Mouse (Mus musculus): ENCODE measurements at regions not wholly inside any gene's neighbourhood (a gene's known extent, or its start where the extent isn't known, plus 50 kb on each side); places are given as distances from the start of the nearest gene placed in this dataset.

DNA sequence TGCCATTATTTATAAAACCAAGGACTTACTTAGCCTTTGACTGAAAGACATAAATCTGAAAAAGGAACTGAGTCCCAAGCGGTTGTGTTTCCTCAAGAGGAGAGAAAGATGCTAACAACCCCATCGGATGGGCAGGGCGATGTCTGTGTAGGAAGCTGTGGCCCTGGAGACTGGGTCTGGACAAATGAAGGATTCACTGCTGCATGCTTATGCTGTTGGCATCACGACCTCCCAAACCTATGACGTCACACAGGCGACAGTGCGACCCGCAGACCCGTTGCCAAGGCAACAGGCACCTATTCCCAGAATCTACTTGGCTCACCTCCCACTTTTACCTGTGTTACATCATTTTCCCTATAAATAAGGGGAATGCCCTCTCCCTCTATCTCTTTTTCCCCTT is 135.3 kb upstream of the Foxn2 start:
- DNase-seq (ENCODE audit: low read depth, low spot score) = no peak

DNA sequence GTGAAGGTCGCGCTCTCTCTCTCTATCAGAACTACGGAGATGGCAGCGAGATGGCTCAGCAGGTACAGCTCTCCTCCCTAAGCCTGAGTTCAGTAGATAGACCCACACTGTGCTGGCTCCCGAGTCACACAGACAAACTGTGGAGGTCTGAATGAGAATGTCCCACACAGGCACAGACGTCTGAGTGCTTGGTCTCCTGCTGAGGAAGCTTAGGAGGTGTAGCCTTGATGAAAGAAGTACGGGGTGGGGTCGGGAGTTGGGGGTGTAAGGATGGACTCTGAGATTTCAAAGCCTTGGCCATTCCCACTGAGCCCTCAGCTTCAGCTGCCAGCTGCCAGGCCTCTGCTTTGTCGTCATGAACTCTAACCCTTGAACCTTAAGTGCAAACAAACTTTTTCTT is 134.2 kb upstream of the Foxn2 start:
- DNase-seq (ENCODE audit: low read depth, low spot score) = no peak

DNA sequence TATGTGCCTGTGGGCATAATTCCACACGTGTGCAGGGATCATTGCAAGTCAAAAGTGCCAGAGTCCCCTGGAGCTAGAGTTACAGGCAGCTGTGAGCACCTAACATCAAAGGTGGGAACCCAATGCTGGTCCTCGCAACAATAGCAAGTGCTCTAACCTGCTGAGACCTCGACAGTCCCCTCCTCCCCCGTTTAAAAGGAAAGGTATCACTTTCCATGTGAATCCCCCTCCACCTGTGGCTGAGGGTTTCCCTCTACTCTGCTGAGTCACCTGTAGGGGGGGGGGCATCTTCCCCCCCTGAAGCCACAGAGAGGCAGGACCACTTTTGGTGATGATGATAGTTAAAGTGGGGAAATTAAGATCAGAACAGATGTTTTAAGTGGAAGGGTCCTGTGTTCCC is 133.4 kb upstream of the Foxn2 start:
- no peak for DNase-seq (ENCODE audit: low read depth, low spot score)

DNA sequence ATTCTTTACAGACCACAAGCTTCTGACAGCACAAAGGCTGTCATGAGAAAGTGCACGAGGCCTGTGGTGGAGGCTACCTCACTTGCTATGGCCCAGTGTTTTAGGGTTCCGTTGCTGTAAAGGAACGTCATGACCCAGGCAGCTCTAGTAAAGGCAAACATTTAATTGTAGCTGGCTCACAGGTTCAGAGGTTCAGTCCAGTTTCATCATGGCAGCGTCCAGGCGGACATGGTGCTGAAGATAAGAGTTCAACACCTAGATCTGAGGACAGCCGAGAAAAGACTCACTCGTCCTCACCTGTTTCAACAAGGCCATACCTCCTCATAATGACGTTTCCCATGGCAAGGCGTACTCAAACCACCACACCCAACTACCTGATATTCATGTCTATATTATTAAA is 132.7 kb upstream of the Foxn2 start:
- DNase-seq (ENCODE audit: low read depth, low spot score) = no peak

DNA sequence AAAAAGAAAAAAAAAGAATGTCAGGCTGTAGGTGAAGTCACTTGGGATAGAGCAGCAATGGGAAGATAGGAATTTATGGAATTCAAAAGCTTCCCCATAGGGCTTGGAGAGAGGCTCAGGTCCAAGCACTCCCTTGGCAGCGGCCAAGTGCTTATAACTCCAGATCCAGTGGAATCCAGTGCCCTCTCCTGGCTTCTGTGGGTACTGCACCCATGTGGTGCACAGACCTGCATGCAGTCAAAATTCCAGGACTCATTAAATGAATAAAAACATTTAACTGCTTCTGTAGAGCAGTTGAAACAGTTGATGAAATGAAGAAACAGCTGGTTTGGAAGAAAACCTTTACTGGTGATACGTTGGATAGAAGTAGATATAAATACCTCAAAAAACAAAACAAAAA is 127.6 kb upstream of the Foxn2 start:
- DNase-seq (ENCODE audit: low read depth, low spot score) = no peak

DNA sequence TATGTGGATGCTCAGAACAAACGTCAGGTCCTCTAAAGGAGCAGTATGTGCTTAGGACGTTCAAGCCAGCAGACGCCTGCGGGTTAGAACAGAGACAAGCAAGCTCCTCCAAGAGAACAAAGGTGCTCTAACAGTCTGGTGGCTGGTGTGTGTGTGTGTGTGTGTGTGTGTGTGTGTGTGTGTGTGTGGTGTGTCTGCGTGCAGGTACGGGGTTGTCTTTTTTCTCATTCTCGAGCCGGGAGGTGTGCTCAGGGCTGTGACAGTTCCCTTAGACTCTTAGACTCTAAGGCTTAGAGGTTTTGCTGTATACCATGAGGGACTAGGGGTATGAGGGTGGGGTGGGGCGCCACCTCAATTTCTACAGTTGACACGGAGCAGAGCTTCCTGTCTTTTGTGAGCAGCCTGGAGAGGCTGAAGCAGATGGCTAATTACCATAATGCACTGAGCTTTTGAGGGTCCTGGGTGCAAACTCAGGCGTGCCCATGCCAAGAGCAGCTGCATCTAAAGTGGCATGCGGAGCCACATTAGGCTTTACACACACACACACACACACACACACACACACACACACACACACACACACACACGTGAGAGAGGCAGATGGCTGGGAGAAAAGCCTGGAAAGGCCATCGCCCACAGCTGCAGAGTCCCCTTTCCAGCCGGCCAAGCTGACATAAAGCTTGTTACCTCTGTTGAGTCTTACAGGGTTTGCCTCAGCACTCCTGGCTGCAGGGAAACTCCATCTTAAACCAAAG is 124.1 kb upstream of the Foxn2 start:
- DNase-seq (ENCODE audit: low read depth, low spot score) = peak; percentile 30

DNA sequence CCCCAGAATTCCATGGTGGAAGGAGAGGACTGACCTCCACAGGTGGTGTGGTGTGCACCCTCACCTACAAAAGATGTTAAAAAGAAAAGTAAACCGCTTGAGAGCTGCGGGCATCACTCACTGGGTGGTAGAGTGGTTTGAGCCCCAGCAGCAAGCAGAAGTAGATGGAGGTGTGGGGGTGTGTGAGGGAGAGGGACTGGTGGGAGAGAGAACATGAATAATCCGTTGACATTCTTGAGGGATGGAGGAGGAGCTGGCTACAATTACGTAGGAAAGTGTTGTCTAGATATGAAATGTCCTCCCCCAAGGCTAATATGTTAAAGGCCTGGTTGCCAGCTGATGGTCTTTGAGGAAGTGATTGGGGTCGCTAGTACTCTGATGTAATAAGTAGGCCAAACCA is 123.2 kb upstream of the Foxn2 start:
- peak; percentile 25 for DNase-seq (ENCODE audit: low read depth, low spot score)

DNA sequence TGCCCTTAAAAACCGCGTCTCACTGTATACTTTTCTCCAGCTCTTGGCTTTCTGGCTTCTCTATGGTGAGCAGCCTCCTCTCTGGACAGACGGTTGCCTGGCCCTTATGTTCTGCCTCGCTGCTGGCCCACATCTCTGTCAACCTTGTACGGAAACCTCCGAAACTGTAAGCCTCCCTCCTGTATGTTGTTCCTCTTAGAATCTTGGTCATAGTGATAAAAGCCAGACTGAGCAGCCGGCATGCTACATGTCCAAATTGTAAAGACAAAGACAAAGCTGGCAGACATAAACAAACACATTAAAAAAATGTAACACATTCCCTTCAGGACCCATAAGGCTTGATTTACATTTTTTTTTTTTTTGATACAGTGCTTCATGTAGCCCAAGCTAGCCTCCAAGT is 122.7 kb upstream of the Foxn2 start:
- DNase-seq (ENCODE audit: low read depth, low spot score) = no peak

DNA sequence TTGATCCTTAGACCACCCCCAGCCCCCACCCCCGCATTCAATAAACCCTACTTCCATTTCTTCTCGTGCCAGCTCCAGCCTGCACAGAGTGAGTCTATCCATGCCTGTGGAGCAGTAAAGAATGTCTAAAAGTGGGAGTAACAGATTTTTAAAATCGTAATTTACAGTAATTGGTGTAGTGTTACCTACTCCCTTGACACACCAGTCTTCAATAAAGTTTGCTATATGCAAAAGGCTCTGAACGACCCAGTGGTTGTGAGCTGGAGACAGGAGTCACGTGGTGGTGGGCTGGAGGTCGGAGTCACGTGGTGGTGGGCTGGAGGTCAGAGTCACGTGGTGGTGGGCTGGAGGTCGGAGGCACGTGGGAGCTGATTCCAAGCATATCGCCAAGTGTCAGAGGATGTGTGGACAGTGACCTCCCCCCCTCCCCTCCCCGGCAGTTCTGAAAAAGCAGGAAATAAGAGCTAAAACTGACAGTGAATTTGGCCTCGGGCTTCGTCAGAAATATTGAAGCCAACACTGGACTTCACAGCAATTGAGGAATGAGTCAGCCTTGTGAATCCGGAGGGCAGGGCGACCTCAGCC is 122.2 kb upstream of the Foxn2 start:
- no peak for DNase-seq (ENCODE audit: low read depth, low spot score)

DNA sequence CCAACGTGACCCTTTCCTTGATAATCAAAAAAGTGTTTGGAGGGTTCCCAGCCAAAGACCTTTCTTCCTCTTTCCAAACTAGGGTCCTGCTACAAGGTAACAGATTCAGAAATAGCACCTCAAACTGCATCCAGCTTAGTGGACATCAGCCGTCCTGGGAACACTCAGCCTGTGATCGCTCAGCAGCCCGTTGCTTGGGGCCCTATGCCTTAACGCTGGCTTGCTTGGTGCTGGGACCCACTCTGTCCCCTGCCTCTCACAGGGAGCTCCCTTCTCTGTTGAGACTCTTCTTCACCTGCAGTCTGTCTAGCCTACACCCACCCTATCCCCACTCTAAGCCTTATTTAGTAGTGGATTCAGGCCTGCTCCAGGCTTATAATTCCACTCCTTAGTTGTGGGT is 121.6 kb upstream of the Foxn2 start:
- DNase-seq (ENCODE audit: low read depth, low spot score) = no peak

DNA sequence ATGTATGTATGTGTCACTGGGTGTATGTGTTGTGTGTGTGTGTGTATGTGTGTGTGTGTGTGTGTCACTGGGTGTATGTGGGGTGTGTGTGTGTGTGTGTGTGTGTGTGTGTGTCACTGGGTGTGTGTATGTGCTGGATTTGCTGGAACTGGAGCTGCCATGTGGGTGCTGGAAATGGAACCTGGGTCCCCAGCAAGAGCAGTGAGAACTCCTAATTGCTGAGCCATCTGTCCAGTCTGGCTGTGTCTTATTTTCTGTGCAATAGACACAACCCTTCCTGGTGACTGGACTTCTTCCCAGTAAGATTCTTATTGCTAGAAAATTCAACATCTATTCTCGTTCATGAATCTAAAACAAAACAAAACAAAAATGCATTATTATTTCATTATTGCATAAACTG is 119.8 kb upstream of the Foxn2 start:
- DNase-seq (ENCODE audit: low read depth, low spot score) = peak; percentile 78

DNA sequence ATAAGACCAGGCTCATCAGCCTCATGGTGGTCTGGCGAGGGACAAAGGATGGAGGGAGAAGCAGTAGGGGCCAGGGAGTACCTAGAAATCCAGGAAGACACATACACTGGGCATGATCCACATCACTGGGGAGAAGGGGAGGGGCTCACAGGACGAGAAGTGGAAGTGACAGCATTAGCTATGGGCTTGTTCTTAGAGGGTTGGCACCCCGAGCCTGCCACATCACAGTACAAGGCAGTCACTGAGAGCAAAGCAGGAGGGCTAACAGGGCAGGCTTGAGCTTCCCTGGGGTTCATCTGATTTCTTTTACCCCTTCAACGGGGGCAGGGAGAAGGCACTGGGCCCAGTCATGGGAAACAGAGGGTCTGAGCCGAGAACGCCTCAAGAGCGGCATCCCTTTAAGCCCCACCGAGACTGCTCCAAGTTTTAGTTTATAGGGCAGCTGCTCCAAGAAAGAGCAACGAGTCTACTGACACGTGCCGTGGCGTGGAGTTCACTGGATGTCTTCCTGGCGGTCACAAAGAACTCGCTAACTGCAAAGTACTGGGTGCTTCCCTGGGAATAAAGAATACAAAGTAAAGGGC is 115.1 kb upstream of the Foxn2 start:
- DNase-seq (ENCODE audit: low read depth, low spot score) = no peak

DNA sequence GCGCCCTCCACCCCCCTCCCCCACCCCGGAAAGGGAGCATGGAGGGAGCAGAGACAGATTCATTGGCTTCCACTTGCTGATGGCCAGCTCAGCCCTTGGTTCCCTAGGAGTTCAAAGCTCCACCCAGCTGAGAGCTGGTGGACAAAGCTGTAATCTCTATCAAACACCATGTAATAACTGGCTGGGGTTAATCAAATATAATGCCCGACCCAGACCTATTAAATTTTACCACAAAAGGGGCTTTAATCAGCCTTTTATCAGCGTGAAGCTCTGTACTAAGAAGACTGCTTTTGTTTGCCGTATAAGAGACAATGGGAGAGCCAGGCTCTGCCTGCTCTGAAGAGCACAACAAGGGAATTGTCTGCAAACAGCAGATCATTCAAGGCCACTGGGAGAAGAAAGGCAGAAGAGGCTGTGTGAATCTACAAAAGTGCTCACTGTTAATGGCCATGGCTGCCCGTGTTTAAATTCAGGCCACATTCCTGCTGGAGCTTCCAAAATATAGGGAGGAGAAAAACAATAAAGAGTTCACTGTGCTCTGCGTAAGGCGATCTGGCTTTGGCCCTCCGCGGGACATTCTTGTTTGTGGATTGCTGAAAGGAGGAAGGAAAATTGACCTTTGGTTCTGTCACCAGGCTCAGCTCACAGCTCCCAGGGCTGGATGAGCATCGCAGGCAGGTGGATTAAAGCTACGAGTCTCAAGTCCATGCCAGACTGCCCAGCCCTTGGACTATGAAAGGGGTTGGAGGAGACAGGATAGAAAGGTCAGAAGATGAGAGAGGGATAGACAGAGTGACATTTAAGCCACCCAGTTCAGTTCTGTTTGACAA is 114.4 kb upstream of the Foxn2 start:
- peak; percentile 95 for DNase-seq (ENCODE audit: low read depth, low spot score)

DNA sequence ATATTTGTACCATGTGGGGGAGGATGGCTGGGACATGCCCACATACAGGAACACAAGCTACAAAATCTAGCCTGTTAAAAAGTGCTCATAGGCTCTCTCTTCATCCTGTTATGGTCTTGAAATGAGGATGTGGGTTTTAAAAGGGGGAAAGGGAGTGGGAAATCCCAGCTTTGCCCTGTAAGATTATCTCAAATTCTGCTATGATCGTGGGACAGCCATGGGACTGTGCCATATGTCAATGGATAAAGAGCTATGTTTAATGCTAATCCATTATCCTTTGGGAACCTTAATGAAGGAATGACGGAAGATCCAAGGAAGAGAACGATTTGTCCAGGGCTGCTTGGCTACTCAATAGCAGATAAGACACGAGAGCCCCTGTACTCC is 113.8 kb upstream of the Foxn2 start:
- no peak for DNase-seq (ENCODE audit: low read depth, low spot score)

DNA sequence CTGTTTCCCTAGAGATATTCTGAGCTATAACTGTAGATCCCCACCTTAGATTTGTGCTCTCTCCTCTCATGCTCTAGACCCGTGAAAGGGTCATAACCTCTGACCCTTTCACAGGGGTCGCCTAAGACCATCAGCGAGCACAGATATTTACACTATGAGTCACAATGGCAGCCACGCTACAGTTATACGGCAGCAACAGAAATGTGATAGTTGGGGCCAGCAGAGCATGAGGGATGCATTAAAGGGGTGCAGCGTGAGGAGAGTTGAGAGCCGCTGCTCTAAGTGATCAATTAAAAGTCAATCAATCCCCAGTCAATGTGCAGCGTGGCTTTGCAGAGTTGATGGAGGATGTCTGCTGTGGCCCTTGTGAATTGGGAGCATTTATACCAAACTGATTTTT is 112.7 kb upstream of the Foxn2 start:
- no peak for DNase-seq (ENCODE audit: low read depth, low spot score)

DNA sequence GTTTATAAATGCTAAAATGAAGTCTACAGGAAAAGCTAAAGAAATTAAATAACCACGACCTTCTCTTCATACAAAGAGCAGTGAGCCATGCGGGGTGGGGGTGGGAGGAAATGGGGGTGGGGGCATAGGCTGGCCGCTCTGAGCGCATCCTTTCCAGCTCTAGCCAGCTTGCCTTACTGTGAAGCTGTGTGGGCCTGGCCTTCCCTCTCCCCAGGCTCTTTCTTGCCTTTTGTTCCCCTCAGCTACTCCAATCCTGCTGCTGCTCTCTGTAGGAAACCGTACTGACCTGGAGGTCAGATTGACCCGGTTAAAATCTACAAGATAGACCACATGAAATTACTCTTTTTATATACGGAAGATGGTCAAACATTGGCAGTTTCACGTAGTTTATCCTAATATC is 111.7 kb upstream of the Foxn2 start:
- no peak for DNase-seq (ENCODE audit: low read depth, low spot score)

DNA sequence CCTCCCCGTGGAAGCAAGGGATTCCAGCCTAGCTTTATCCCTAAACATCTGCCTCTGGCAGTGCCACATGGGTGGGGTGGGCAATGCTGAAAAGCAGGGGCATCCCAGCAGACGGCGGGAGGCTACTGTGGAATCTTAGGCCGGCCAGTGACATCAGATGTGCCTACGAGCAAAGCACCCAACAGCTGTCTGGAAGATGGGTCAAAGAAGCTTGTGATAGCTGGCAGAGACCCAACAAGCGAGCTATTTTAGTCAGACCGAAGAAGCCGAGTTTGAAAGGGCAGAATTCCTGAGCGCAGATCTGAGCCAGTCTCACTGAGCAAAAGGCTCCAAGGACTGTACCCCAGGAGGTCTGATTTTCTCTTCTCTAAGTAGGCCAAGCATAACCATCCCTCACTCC is 110.8 kb upstream of the Foxn2 start:
- peak; percentile 85 for DNase-seq (ENCODE audit: low read depth, low spot score)

DNA sequence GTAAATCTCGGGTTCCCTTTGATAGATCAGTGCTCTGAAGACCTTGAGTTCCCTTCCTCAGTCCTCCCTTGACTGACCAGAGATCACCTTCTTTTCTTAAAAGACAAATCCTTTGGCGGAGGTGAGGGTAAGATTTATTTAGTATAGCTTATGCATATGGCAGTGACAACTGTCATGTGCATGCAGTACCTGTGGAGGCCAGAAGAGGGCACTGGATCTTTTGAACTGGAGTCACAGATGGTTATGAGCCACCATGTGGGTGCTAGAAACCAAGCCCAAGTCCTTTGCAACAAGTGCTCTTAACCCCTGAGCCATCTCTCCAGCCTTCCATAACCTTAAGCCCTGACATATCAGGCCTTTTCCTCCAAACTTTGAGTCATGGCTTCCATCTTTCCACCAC is 110.4 kb upstream of the Foxn2 start:
- peak; percentile 20 for DNase-seq (ENCODE audit: low read depth, low spot score)

DNA sequence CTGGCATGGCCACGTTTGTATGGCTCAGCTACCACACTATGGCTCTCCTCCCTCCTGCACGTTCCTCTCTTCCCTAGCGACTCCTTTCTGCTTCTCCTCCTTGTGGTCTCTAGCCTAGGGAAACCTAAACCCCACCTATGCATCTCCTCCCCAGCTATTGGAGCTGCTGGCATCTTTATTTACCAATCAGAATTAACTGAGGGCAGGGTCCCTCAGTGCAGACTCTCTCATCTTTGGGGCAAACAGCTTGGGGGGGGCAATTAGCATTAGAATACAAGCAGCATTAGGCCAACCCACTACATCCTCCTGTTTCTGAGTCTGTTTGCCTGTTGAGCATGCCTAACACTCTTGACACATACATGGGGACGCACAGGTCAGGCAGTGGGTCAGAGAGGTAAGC is 106.7 kb upstream of the Foxn2 start:
- no peak for DNase-seq (ENCODE audit: low read depth, low spot score)

DNA sequence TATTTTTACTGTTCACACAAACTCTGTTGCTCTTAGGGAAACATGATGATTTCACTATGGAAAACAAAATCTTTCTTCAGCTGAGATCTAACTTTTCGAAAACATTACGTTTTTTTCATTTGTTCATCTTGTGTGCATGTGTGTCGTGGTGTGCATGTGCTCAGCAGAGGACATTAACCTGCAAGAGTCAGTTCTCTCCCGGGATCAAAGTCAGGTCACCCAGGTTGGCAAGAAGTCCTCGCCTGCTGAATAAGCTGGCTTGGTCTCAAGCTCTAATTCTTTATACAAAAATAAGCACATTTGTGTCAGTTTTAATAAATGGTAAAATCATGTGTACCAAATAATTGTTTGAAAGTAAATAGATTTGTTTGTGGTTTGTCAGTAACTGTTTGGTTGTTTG is 105.2 kb upstream of the Foxn2 start:
- peak; percentile 27 for DNase-seq (ENCODE audit: low read depth, low spot score)

DNA sequence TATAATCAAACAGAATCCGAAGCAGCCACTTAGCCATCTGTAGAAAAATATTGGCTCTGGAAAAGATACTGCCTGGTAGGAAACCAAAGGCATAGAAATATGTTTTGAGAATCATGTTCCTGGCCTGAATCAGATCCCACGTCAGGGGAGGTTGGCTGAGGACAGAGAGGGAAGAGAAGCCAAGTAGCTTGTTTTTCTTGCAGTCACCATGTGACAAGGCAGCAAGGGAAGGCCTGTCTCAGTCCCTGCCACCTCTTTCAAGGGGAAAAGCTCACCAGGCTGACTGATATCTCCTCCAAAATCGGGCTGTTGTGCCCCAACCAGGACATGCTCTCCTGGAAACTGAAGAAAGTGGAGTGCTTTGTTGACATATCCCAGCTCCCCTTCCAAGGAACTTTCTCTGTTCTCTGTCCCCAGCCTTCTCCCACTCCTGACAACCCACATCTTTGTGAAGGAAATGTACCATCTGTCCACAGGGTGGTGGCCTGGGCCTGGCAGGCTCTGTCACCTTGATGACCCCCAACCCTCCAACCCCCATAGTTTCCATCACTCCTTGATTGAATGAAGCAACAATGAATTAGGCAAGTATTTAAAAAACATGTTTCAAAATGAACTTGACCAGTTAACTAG is 104.3 kb upstream of the Foxn2 start:
- peak; percentile 91 for DNase-seq (ENCODE audit: low read depth, low spot score)

All from brain, adult 2 months (tissue).